Mouse (Mus musculus) urinary bladder, postnatal 36 days (tissue): Measurements from ENCODE around the gene Olfml2b.

ENCODE experiments used
- DNase-seq, 2 experiments: peaks; one replicate each; pipeline ENCODE4 v3.0.0; 2022; ENCODE audit warnings: low spot score in 2 of 2, mixed read lengths in 1 of 2

The Olfml2b gene

GRCm38 (mm10) chr1:170695326-170695725, 51.0 kb downstream of the Olfml2b start:
- no peak for DNase-seq

- no peak for DNase-seq
These were observed 52.7 kb downstream of the Olfml2b start for GRCm38 (mm10) chr1:170696996-170697395.

GRCm38 (mm10) chr1:170697771-170698356, 53.5 kb downstream of the Olfml2b start:
- no peak for DNase-seq

GRCm38 (mm10) chr1:170698771-170699170, 54.4 kb downstream of the Olfml2b start:
- DNase-seq, result no peak

- DNase-seq, result no peak
These were observed 55.2 kb downstream of the Olfml2b start for GRCm38 (mm10) chr1:170699553-170699952.

GRCm38 (mm10) chr1:170700496-170701027, 56.2 kb downstream of the Olfml2b start:
- DNase-seq, result no peak

- DNase-seq, result no peak
These were observed 56.8 kb downstream of the Olfml2b start for GRCm38 (mm10) chr1:170701178-170701577.

- DNase-seq, result no peak
These were observed 57.2 kb downstream of the Olfml2b start for GRCm38 (mm10) chr1:170701582-170701981.

- no peak for DNase-seq
These were observed 57.9 kb downstream of the Olfml2b start for GRCm38 (mm10) chr1:170702263-170702662.

- DNase-seq, result no peak
These were observed 58.6 kb downstream of the Olfml2b start for GRCm38 (mm10) chr1:170702958-170703357.

- no peak for DNase-seq
These were observed 59.8 kb downstream of the Olfml2b start for GRCm38 (mm10) chr1:170704103-170704502.

GRCm38 (mm10) chr1:170704911-170705594, 60.7 kb downstream of the Olfml2b start:
- DNase-seq, result no peak

GRCm38 (mm10) chr1:170706046-170706445, 61.7 kb downstream of the Olfml2b start:
- no peak for DNase-seq

- no peak for DNase-seq
These were observed 64.7 kb downstream of the Olfml2b start for GRCm38 (mm10) chr1:170709034-170709433.

- no peak for DNase-seq
These were observed 65.1 kb downstream of the Olfml2b start for GRCm38 (mm10) chr1:170709481-170709880.

- no peak for DNase-seq
These were observed 65.6 kb downstream of the Olfml2b start for GRCm38 (mm10) chr1:170709969-170710368.

- DNase-seq, result no peak
These were observed 67.4 kb downstream of the Olfml2b start for GRCm38 (mm10) chr1:170711731-170712130.

GRCm38 (mm10) chr1:170717241-170717828, 73.0 kb downstream of the Olfml2b start:
- DNase-seq, result no peak

GRCm38 (mm10) chr1:170718133-170718810, 73.9 kb downstream of the Olfml2b start:
- DNase-seq, result no peak

- no peak for DNase-seq
These were observed 77.2 kb downstream of the Olfml2b start for GRCm38 (mm10) chr1:170721560-170721959.

- DNase-seq, result no peak
These were observed 84.2 kb downstream of the Olfml2b start for GRCm38 (mm10) chr1:170728524-170728923.

GRCm38 (mm10) chr1:170729267-170729962, 85.1 kb downstream of the Olfml2b start:
- DNase-seq, result no peak
